Mouse (Mus musculus): ENCODE results near the gene Pla2g4f.

Gene Pla2g4f

DNA sequence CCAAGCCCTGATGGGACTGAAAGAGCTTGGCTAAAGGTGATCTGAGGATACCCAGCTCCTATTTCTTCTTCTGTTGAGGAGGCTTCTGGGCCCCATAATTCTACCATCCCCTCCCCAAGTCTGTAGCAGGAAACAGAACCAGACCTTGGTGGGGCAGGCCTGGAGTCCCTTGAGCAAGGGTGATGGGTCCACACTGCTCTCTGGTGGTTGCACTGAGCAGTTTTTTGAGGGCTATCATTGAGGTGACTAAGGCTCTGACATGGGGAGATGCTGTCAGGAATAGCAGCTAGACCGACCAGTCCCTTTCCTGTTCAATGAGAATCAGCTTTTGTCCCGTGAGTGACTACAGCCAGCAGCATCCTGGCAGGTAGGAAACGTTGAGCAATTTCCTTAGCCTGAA lies 32.7 kb downstream of the Pla2g4f start:
- DNase-seq (ENCODE audit: low spot score in 2 of 2) = no peak

DNA sequence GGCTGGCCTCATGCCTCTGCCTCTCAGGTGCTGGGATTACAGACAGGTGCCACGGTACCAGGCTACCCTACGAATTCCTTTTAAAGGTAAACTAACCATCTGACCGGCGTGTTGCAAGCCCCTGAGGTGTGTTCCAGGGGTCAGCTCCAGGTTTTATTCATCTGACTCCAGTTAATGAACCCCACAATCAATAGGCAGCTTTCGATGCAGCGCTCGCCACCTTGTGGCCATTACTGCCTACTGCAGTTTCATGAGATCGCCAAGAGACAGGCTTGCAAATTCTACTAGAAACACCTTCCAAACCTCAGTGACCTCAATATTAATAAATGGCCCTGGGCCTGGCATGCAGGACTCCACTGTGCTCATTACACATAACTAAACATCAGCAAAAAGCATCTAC lies 34.0 kb downstream of the Pla2g4f start:
- DNase-seq (ENCODE audit: low spot score in 2 of 2) = peak; percentile 58 to 59

DNA sequence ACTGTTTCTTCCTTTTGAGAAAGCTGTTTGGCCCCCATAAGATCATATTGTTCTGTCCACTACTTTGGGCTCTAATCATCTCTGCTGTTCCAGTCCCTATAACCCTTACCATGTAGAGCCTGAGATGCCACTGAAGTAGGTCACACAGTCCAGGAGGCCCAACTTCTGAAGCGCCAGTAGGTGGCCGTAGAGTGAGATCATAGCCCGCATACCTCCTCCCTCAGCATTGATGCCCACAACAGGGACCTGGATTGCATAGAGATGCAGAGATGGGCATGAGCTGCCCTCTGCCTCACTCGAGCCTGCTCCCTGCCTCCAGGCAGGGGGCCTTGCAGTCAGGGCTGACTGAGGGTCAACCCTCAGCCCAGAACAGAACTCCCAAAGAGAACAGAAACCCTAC lies 37.0 kb downstream of the Pla2g4f start:
- DNase-seq (ENCODE audit: low spot score in 2 of 2) = no peak

DNA sequence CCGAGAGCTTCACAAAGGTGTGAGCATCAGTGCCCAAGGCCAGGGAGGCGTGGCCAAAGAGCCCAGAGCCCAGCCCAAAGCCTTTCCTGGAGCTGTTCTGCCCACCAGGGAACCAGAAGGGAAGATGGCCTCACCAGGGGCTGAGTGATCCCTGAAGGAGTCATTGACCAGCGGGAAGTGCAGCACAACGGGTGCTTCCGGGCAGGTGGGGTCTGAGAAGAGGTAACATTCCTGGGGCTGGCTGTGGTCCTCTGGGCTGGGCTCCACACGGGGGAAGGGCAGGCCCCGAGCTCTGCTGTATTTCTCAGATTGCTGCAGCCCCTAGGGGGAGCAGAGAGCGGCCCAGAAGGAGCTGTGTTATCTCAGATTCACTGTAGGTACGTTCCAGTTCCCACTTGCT lies 45.3 kb downstream of the Pla2g4f start:
- DNase-seq (ENCODE audit: low spot score in 2 of 2) = no peak

DNA sequence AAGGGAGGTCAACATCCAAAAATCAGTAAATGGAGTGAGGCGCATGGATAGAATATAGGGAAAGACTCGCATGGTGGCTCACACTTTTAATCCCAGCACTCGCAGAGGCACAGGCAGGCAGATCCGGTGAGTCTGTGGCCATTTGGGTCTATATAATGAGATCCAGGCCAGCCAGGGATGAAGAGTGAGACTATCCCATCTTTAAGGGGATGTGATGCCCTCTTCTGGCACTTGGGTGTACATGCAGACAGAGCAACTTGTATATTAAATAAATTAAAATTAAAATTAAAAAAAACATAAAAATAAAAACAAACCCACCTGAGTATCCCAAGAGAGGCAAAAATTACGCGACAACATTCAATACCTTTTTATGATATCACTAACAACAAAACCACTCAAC lies 48.4 kb downstream of the Pla2g4f start:
- DNase-seq (ENCODE audit: low spot score in 2 of 2) = no peak

DNA sequence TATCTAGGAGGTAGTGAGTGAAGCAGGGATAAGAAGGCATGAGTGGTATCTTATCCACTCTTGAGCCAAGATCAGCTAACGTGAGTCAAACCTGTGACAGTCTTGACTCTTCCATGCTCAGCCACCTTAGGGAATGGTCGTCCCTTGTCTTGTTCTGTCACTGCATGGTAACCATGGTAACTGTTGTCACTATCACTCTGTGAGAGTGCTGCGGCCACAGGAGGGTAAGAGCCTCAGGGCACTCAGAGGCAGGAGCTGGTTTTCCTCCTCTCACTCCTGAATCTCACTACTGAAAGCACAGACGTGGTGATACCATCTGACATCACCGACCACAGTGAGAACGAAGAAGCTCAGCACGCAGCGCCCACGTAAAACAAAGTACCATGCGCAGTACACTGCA lies 49.1 kb downstream of the Pla2g4f start:
- no peak for DNase-seq (ENCODE audit: low spot score in 2 of 2)

DNA sequence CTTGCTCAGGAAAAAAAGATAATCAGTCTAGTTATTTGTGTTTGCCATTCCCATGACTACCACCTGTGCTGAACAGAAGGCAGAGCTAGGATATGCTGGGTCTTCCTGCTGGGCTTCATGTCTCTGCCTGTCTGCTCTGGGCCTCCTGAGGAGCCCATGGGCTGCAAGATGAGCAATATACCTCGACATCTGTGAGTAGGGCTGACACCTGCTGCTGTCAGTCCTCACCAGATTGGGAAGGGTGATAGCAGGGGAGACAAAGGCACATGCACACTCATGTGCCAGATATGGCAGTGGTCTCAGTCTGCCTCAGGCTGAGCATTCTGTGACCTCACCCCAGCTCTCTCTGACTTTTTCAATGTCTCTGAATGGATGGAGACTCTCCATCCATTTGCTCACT lies 51.1 kb downstream of the Pla2g4f start:
- DNase-seq (ENCODE audit: low spot score in 2 of 2) = no peak

DNA sequence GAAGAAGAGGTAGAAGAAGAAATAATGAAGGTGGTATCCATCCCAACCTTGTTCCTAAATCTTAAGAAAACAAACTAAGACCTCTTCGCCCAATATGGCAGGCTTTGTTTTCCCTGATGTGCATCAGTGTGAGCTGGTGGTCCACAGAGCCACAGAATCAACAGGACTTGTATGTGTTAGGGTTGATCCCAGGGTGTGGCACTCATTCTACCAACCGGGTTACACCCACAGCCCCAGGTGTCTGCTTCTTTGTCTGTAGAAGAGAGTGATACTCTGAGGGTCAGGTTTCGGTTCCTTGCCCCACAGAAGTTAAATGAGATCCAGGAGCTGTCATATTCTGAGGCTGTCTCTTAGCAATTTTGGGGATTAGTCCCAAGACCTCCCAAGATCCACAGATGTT lies 52.6 kb downstream of the Pla2g4f start:
- DNase-seq (ENCODE audit: low spot score in 2 of 2) = no peak

DNA sequence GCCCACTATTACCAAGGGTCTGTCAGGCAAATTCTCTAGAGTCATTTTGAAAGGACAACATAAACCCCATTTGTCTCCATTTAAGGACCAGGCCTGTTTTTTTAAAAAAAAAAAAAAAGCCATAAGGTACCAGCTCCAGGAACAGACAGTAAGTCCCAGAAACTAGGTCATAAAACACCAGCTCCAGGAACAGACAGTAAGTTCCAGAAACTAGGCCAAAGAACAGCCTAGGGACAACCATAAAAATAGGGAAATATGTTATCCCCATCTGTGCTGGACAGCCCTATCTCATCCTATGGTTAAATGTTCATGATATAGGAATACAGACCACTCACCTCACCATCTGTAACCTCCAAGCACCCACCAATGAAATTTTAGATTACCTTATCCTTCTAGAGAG lies 57.7 kb downstream of the Pla2g4f start:
- no peak for DNase-seq (ENCODE audit: low spot score in 2 of 2)

DNA sequence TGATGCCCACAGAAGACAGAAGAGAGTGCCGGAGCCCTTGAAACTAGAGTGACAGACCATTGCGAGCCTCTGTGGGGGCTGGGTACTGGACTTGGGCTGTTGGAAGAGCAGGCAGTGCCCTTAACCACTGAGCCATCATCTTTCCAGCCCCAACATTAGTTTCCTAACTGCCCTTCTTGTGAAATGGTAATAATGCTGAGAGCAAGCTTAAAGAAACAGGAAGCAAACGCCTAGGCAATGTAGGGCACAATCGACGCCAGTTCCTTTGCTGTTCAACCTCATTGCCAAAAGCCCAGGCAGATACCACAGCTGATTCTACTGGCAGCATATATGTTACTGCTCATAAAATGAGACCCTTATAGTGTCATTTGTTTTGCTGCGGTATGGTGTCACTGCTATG lies 61.3 kb downstream of the Pla2g4f start:
- no peak for DNase-seq (ENCODE audit: low spot score in 2 of 2)

Measured in frontal cortex, postnatal 25 days (tissue).